Mouse (Mus musculus): ENCODE data around the gene Stx6.

Stx6 gene

DNA sequence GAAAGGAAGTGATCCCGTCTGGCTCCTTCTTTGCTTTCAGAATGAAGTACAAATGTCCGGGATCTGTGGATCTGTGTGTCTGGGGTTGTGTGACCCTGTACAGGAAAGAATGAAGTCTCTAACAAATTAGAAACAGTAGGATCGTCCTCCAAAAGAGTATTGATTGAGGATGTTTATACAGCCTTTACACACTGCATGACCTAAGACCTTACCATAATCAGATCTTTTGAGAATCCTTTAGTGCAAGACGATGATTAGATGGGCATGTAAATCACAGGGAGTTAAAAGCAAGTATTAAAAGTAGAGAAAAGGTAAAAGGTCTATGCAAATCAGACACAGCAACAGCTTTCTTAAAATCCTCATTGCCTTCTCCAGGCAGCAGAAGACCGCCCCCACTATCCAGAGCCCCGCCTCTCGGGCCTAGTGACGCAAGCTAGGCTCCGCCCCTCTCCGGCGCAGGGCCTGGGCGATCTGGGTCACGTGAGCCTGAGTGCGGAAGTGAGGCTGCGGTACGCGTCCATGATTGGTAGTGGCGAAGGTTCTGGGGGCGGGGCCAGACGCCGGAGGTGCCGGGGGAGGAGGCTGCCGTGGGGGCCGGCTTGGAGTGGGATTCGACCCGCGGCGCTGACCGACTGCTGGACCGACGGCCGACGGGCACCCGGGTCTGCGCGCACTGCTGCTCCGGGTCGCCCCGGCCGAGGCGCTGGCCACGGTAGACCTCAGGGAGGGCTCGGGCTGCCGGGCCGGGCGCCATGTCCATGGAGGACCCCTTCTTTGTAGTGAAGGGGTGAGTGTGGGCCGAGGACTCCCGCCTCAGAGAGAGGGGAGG, at the start of gene Stx6:
Gene Stx6, plus strand, starts transcription at position 575 of the 829 bp plus-strand sequence.
- DNase-seq, result peak; percentile 96 to 97

DNA sequence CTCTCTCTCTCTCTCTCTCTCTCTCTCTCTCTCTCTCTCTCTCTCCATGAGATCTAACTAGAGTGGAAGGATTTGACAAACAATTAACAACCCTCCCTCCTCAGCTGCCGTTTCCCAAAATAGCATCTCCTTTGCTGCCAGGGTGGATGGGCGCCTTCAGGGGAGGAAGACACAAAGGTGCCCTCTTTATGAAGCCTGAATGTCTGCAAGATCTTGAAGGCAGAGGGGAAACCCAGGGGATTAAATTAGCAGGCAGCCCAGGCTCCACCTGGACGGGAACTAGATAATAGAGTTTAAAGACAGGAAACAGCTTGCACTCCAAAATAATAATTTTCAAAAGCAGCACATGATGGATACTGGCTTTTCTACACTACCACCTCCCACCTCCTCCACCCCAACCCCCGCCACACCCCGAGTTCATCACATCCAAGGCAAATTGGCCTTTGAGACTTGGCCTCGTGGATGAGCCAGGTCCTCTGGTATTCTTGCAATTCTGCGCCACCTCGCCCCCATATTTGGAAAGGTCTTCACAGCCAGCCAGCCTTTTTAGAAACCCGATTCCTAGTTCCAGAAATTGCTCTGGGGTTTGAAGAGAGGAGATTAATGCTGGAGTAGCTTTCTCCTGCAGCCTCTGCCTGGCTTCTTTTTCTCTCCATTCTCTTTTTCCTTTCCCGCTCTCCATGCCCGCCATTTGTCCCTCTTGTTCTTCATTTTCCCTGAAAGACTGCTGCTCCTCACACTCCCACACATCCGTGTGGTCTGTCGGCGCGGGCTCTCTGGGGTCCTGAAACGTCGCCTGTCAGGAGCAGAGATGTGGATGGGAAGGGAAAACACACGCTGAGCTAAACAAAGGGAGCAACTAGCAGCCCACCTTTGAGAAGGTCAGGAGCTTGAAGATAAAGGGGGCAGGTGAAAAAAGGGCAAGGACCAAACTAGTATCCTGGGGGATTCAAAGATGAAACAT, 48.8 kb upstream of the Stx6 start:
- no peak for DNase-seq

DNA sequence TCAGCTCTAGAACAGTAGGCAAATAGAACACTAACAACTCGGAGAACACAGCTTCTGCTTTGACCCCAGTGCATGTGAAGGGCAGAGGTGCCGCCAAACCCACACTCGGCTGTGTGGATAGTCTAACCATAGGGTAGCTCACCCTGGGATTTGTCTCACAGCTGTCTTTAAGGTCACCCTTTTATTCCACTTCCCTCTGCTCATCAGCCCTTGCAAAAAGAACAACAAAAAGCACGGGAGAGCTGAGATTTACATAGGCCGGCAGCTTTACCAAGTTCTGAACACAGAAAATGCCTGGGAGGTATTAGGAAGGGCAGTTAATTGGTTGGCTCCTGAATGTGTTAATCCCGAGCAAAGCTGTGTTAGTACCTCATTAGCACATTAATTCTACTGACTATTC, 47.0 kb upstream of the Stx6 start:
- DNase-seq, result no peak

DNA sequence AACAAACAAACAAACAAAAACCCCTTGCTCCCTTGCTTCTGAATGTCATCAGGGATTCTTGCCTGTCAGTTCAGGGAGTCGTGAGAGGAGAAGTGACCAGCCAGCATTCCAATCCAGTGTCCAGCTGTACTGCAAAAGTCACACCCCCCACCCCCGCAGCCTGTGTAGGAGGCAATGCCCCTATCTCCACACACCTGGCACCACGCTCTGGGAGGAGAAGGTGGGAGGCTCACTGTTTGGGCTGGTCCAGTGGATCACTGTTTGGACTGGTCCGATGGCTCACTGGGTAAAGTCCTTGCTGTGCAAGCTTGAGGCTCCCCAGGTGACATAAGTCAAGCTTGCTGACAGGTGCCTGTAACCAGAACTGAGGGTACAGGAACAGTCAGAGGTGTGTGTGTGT, 46.4 kb upstream of the Stx6 start:
- no peak for DNase-seq

GRCm38 (mm10) chr1:155112875-155113274, 45.6 kb upstream of the Stx6 start:
- DNase-seq, result no peak

- DNase-seq, result no peak
Observed at GRCm38 (mm10) chr1:155113946-155114345, 44.6 kb upstream of the Stx6 start.

- DNase-seq, result no peak
Observed at GRCm38 (mm10) chr1:155119719-155120118, 38.8 kb upstream of the Stx6 start.

DNA sequence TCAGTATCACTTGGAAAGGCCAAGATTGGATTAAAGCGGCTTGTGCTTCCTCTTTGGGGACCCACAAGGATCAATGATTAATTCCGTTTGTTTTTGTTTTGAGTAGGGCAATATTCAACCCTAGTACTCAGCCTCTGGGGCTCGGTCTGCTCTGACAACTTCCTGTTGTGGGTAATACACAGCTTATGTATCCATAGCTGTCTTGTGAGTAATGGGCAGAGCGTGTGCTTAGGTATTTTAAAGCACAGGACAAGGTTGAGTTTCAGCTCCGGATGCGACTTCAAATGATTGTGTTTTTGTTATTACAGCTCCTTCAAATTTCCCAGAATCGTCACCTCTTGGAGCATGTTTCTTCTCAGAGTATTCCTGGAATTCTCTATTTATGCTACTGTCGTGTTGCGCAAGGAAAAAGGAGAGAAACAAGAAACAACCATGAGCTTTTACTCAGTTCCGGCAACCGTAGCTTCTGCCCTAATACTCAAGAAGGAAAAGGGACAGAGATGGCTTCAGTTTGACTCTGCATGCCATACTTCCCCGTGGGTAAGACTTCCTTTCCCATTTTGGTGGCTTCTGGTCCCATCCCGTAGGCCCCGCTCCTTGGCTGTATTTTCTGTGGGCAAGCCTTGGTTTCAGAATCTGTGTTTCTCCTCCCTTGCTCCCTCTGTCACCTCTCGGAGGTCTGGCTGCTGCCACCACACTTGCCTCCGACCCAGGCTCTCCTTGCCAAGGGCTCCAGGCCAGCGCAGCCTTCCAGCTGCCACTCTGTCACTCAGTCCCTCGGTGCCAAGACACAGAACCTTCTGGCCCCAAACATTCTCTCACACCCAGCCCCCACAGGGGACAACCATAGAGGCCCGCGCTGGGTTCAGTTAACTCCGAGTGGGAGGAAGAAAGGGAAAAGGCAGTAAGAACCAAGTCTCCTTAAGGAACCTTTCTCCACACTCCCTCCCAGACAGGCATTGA, 36.3 kb upstream of the Stx6 start:
- DNase-seq, result no peak

DNA sequence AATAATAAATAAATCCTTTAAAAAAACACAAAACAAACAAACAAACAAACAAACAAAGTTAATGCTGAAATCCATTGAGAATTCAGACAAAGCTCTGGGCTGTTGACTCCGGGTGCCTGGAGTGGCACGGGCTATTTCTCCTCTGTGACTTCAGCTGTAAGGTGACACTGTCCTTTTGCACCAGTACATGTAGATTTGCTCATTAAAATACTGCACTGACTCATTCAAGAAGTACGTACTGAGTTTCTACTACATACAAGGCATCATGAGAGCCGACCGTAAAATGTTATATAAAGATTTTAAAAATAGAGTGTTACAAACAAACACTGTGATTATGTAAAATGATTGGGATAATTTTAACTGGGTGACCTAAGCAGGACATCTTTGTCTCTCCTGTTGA, 34.1 kb upstream of the Stx6 start:
- no peak for DNase-seq

- no peak for DNase-seq
Observed at GRCm38 (mm10) chr1:155126716-155127115, 31.8 kb upstream of the Stx6 start.

- DNase-seq, result no peak
Observed at GRCm38 (mm10) chr1:155127429-155127934, 31.0 kb upstream of the Stx6 start.

- DNase-seq, result no peak
Observed at GRCm38 (mm10) chr1:155134866-155135265, 23.6 kb upstream of the Stx6 start.

GRCm38 (mm10) chr1:155138795-155139194, 19.7 kb upstream of the Stx6 start:
- DNase-seq, result no peak

DNA sequence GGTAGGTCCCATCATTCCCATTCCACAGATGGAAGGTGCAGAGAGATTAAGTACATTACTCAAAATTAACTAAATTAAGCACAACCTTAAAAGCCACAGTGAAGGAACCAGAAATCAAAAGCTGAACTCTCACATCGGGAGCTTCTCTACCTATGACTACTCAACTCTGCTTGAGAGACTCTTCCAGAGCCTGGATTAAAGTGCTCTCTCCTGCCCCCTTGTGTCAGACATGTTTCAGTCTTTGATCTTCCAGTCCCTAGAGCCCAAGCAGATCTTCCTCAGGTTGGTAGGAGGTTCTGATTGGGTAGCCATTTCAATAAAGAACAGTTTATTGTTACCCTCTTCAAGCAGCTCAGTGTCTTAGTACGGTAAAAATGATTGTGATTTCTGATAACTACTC, 18.4 kb upstream of the Stx6 start:
- peak in 1 of 2 experiments; percentile 64 for DNase-seq

GRCm38 (mm10) chr1:155145620-155146019, 12.9 kb upstream of the Stx6 start:
- DNase-seq, result peak in 1 of 2 experiments; percentile 53

DNA sequence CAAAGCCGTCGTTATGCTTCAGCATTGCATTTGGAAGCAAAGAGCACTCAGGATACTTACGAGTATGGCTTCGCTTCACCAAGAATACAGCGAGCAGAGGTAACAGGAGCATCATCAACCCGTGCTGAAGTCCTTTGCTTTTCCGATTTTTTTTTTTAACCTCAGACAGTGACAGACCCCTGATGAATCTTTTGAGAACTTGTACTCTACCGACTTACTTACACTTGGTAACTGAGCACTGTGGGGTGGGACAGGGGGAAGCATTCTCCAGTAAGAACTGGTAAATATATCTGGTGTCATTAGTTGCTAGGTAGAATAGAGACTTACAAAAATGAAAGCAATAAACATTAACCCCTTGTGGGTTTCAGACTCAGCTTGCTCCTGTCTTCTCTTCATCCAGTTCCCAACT, 11.9 kb upstream of the Stx6 start, which contains the start of gene Mr1:
Gene Mr1, minus strand, starts transcription at position 243 of the 409 bp plus-strand sequence.
- DNase-seq, result peak in 1 of 2 experiments; percentile 50

DNA sequence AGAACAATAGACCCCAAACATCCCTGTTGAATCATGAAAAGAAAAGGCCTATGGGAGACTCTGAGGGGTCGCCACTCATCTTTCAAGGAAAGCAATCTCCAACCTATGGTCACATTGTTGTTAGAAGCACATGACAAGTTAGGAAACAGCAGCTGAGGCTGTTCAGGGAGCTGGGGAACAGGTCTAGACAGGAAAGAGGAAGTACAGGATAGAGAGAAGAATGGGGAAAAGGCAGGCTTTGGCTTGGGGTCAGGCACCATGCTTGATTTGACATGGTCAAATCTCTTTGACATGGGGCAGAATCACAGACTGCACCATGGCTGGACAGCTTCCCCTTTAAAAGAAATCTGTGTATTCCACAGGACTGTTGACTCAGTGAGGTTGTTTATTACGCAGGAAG, 11.3 kb upstream of the Stx6 start:
- DNase-seq, result no peak

- no peak for DNase-seq
Observed at GRCm38 (mm10) chr1:155149403-155149802, 9.1 kb upstream of the Stx6 start.

GRCm38 (mm10) chr1:155150821-155151220, 7.7 kb upstream of the Stx6 start:
- DNase-seq, result no peak

- DNase-seq, result peak; percentile 66 to 80
Observed at GRCm38 (mm10) chr1:155153906-155154305, 4.6 kb upstream of the Stx6 start.

- peak; percentile 55 to 67 for DNase-seq
Observed at GRCm38 (mm10) chr1:155158970-155159484, 512 bp downstream of the Stx6 start.

- DNase-seq, result no peak
Observed at GRCm38 (mm10) chr1:155167453-155167852, 8.9 kb downstream of the Stx6 start.

Data from thymus, adult 18-20 months (tissue).